Mouse (Mus musculus) urinary bladder, postnatal 14 days (tissue): ENCODE data around the gene Dapk2.

Experiments used
- DNase-seq: peaks from one replicate; pipeline ENCODE4 v3.0.0; 2021; ENCODE audit warnings: low spot score

Dapk2 gene

DNA sequence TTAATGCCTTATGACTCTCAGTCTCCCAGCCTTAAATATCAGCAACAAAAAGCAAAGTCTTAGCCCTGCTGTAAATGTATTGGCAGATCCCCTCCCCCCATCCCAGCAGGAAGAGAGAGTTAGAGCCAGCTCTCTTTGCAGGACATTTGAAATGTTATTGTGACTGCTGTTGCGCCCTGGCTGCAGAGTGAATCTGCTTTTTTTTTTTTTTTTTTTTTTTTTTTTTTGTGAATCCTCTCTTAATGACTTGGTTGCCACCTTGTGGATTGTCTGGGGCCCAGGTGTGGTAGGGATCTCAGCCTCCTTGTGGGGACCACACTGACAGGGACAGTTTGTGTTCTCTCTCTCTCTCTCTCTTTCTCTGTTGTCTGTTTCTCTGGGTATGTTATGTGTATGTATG, 31.0 kb downstream of the Dapk2 start:
- no peak for DNase-seq

DNA sequence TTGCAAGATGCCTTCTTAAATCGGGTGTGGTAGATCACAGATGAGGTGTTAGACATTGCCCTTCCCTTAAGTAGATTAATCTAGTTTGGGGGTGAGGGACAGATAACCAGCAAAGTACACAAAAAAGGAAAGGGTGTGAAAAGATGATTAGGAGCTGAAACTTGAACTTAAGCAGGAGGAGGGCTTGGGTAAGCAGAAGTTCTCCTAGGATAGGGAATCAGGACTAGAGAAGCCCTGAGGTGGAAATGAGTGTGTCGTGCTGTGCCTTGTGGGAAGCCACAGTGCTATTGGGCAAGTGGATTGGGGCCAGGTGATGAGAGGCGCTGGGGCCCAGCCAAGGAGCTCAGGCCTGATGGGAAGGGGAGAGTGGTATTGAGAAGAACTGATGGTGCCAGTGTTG, 36.0 kb downstream of the Dapk2 start:
- no peak for DNase-seq

DNA sequence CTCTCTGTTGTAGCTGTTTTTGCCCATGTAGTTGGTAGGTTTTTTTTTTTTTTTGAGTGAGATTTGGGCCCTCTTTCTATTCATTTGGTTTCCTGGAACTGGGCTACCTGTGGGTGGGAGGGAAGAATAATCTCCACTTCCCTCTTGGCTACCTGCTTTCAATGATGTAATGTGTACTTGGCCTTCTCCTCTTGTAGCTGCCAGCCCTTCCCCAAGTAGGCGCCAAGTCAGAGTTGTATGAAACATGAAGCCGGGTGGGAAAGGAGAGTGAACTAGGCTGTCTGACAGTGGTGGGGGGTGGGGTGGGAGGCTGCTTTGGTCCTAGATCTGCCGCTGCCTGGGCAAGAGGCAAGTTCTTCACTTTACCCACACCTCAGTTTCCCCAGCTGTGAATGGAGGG, 38.5 kb downstream of the Dapk2 start:
- no peak for DNase-seq

DNA sequence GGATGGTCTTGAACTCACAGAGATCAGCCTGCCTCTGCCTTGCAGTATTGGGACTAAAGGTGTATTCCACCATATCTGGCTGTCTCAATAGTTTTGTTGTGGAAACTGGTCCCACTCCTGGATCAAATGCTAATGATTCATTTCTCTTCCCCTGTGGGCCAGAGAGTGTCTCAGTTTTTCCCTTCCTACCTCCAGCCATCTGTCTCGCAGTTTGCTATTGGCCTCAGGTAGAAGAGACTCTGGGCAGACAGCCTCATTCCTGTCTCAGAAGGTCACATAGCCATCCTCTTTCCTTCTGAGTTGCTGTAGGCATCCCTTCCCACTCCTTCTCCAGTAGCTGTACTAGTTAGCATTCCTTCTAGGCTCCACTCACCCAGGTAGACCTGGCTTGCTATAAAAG, 40.5 kb downstream of the Dapk2 start:
- DNase-seq: no peak

DNA sequence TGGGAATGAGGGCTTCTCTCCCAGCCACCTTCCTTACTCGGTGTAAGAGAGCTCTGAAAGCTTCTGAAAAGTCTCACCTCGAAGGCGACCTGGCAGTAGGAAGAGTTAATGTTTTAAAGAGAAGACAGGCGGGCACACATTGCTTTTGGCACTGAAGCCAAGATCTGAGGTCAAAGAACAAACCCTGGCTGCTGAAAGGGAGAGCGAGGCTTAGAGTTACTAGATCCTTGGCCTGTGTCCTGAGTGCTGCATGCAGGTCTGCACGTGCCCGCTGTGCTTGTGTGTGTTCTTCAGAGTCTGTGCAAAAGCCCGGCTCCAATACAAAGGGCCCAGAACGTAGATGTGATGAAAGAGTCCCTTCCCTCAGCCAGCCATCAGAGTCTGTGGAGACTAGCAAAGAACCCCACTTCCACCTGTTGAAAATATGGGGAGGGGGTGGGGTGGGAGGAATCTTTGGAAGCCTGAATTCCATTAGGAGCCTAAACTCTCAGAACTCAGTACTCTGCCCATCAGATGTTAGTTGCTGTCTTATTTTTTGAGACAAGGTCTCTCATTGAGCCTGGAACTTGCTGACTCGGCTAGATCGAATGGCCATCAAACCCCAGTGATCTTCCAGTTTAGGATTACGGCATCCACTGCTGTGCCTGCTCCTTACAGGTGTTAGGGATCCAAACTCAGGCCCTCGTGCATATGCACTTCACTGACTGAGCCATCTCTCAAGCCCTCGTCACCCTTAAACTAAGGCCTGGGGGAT, 41.8 kb downstream of the Dapk2 start:
- DNase-seq: peak; percentile 24

DNA sequence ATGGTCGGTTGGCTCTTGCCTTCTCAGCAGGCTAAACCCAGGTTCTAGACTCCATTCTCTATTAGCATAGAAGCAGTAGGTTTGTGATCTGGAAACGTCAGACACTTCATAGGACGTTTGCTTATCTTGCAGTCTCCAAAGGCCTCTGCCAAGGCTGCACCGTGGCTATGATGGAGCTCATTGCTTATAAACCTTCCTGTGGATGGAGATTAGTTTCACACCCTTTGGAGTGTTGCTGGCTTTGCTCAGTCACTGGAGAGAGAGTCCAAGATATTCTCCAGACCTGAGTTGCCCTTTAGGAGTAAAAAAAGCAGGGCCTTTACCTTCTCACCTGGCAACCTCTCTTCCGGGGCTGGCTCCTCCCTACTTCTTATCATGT, 42.4 kb downstream of the Dapk2 start:
- no peak for DNase-seq

DNA sequence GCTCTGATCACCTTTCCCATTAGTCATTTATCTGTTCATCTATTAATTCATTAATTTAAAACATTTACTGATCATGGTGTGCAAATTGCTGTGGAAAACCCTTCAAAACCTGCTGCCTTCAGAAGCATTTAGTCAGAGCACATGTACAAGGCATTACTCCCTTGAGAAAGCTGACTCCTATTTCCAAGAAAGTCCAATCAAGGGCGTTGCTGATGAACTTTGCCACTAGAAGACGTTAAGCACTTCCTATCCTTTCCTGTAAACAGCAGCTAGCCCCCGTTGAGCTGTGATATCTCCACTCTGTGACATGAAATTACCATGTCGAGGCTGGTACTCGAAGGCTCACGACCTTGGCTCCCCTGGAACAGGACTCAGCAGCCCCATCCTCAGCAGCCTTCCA, 43.6 kb downstream of the Dapk2 start:
- no peak for DNase-seq

DNA sequence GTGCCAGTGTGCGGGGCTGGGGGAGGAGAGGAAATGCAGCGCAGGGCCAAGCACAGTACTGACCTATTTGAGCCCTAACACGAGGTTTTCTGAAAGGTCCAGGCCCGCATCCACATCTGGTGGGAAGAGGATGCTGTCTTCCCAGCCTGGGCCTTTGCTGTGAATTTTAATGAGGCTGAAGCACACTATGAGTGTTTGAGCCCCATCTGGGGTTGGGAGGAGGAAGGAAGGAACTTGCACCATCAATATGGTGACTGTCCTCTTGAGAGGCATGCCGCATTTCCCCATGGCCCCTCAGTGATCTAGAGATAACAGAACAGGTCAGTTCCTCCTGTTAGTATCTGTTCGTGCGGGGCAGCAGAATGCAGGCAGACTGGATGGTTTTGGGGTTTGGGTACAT, 44.4 kb downstream of the Dapk2 start:
- DNase-seq: no peak

DNA sequence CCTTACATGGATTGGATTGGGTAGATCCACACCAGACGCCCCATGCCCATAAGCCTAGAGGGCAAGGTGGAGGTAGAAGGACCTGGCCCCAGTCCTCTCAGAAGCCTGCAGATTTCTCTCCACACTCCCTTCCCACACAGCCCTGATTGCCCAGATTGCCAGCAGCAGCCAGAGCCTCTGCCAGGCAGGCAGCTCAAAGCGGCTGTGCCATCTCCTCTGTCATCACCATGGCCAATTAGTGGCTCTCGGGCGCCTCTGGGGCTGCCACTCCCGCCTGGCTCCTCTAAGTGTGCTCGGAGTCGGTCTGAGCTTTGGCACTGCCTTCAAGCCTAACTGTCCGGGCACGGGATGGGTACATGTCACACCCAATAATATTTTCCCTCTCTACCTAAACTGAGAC, 47.7 kb downstream of the Dapk2 start:
- no peak for DNase-seq

DNA sequence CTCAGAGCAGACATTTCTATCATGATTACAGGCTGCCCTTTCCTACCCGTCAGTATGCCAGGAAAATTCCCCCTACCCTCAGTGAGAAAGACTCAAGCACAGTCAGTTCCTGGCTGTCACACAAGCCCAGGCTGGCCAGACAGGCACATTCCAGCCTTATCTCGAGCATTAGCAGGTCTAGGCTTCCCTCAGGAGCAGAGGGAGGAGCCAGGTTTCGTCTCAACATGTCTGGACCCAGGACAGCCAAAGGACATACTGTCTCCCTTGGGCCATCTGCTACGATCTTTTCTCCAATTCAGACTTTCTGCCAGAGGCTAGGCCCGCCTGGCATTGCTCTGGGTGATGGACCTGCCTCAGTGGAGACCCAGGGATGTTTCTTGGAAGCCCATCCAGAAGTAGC, 48.8 kb downstream of the Dapk2 start:
- DNase-seq: peak; percentile 81

DNA sequence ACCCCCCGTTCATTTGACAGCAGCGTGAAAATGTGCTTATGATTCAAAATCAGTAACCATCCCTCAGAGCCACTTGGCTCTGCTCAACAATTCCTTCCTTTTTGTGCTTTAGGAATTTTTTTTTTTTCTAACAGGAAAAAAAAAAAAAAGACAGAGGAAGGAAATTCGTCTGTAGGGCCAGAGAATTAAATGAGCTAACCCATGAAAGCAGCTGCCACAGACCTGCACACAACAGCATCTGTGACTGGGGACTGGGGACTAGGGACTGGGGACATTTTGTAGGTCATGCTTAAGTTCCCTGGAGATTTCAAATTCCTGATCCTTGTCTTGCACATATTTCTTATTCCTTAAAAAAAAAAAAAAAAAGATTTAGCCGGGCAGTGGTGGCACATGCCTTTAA, 53.4 kb downstream of the Dapk2 start:
- no peak for DNase-seq

DNA sequence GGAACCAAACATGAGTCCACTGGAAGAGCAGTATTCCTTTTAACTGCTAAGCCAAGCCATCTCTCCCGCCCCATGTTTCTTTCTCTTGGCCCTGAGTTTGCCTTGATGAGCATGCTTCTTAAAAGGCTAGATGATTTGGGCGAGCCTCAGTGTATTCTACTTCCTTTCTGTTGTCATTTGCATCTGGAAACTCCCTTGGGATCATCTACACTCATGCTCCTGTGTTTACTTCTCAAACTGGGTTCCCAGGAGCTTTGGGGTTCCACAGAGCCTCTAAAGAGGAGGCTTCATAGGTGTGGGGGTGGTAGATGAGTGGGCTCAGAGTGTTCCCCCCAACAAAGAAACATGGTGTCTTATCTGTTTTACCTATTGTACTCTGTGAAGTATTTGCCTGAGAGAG, 54.1 kb downstream of the Dapk2 start:
- DNase-seq: no peak

DNA sequence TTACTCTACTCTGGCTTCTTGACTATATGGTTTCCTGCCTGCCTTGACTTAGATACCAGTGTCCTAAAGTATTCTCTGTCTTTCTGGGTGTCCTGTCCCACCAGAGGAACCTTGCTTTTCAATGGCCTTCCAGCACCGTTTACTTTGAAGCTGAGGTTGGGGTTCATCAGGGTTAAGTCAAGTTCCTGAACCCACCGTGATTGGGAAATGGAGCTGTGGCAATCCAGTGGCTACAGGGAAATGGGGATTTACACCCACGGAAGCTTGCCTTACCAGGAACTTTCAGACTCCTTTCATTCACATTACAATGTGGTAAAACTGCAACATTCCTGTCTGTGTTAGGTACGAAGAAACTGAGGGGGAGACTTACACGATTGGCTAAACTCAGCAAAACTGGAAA, 54.8 kb downstream of the Dapk2 start:
- no peak for DNase-seq

DNA sequence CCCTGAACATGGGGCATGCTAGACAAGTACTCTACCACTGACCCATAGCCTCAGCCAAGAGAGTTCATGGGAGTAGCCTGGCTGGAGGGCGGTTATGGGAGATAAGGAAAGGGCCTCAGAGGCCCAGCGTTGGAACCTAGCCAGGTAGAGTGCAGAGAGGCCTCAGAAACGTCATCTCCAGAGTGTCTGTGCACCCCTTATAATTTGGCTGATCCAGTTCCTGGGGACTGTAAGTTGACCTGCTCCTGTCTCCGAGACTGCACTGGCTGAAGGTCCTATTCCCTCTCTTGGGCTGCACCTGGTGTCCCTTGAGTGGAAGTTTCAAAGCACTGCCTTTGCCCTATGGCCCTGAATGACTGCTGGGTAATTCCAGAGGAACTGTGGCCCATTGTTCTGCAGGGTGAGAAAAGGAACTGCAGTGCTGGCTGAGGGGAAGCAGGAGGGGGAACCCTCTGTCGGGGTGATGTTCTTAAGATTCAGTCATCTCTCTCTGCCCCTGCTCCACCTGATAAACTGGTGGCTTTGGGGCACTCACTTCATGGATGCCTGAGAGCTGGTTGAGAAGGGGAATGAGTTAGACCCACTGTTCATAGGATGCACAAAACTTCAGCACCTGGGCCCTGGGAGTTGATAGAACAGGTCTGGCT, 55.5 kb downstream of the Dapk2 start:
- peak; percentile 52 for DNase-seq

DNA sequence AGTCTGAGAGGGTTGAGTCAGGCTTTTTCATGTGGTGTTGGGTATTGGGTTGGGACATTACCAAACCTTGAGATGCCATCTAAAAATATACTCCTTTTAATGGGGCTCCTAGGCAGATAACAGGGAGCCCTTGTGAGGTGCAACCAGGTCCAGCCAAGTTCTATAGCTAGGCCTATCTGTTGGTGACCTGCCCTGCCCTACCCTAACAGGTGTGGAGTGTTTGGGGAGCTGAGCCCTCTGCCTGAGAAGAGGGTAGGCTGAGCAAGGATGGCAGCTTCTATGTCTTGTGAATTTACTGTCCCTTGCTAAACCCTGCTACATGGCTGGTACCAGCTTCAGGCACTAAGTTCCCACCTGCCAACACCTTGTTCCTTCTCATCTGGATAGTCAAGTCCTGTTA, 57.5 kb downstream of the Dapk2 start:
- DNase-seq: no peak

DNA sequence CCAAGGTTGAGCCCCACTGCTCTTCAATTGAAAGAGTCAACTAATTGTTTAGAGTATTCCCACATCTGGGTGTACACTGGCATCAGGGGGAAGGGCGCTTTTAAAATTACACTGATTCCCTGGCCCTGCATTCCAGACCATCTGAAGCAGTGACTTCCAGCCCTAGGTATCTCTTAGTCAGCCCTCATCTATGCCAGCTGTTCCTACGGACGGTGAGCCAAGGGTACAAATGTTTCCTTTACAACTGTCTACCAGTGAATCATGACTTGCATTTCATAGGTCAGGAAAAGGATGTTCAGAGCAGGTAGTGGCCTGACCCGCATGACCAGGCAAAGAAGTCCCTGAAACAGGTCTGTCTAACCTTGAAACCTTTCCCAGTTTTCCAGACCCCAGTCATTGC, 59.9 kb downstream of the Dapk2 start:
- DNase-seq: no peak

DNA sequence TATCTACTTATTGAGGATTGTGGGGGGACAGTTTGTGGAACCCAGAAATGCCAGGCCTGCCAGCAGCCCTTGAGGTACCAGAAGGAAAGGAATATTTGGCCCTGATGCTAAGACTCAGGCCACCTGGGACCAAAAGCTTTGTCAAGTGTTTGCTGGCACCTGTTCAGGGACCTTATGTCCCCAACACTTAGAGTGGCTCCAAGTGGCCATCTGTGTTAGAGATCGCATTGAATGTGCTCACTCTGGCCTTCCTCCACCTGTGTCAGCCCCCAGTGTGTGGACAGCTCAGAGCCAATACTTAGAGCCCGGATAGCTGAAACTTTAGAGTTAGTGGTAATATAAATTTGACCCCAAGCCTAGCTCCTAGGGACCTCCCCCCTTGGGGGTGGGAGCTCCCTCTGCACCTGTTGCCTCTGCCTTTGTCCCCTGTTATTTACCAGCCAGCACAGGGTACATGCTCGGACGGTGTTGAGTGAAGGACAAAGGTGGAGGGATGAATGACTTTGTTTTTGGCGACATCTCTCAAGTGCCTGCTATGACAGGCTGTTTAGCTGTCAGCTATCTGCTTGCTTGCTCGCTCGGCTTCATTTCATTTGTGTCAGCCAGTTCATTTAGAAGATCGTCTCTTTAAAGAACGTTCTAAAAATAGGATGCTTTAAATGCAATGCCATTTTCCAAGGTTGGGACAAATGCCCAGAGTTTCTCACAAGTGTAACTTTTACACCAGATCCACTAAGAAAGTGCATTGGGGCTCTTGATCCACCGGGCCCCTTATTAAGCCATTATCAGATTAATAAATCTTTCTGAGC, 61.1 kb downstream of the Dapk2 start:
- DNase-seq: no peak

DNA sequence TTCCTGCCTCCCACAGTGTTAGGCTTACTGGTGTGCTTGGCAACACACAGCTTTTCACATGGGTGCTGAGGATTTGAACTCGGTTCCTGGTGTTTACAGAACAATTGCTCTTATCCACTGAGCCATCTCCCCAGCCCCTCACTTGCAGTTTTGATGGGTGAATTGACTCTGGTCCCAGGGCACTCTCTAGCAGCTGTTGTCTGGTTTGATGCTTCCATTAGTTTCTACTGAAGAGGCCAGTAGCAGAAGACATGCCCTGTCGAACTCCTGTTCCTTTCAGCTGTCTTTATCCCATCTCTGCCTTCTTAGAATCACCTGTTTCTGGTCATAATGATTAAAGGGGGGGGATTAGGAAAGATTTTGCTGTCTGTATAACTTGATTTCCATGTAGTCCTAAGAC, 65.8 kb downstream of the Dapk2 start:
- no peak for DNase-seq

DNA sequence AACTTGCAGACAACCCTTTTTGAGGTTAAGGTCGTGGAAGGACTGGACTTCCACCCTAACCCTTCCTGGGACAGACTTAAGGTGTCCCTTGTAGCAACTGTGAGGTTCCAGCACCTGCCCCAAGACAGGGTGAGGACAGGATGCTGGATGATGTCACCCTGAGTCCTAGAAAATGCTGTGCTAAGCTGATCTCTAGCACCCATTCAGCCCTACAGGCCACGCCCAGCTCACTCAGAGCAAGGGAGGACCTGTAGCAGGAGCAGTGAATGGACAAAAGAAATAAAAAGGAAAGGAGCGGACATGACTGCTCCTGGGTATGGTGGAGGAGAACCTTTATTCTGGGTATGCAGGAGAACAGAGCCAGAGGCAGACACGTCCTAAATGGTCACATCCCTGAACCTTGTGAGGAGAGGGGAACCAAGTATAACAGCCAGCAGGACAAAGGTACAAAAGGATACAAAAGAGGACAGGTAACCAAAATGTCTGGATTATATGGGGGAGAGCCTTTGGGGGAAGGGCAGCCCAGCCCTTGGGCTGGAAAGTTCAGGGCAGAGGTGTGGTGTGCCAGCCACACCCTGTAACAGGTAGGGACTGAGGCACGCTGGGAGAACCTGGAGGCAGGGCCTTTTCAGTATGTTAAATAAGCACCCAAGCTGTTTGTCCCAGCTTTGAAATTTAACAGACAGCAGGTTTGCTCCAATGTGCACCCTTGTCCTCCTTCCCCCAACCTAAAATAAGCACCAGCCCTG, 67.9 kb downstream of the Dapk2 start:
- DNase-seq: no peak

DNA sequence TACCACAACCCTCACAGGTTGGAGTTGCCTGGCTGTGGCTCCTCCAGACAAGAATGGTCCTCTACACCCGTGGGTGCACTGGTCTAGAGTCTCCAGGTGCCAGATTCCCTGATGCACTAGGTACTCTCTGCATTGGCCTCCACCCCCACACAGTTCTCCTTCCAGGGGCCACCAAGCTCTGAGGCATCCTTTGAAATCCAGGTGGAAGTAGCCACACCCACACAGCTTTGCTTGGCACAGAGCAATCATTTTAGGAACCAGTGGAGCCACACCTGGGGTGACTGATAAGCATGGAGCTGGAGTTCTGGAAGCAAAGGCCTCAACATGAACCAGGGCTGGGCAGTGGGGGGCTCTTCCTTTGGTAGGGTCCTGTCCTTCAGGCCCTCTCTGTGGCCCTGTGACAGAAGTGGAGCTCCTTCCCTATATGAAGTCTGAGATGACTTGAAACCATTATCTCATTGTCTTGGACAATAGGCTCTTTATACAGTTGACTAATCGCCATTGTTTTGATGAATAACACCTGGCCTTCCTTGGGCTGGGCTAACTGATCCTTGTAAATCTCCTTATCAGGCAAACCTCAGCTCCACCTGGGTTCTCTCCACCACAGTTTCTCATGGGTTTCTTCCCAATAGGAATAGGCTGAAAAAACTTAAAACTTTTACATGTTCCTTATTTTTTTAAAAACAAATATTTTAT, 70.6 kb downstream of the Dapk2 start:
- no peak for DNase-seq

DNA sequence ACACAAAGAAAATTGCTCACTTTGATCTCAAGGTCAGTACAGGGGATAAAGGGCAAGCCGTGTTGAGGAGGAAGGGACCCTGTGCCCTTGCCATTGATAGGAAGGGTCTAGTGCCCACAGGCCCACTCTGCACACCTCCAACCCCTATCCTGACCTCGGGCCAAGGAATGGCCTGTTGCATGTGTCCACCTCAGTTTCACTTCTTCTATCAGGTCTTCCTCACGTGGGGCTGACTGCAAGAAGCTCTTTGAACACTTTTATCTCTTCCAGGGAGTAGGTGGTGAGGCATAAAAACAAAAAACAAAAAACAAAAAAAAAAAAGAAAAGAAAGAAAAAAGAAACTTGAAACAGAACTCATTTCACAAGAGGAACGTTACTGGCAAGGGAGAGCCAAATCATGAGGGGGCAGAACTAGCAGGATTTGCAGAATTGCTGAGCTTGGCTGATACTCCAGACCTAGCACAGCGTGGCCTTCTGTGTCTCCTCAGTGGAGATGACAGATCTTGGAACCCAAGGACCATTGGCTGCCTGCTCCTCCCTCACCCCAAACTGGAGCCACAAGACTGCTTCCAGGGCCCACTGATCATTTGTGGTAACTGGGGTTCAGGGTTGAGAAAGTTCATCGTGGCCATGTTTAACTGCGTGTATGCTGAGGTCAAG, 73.9 kb downstream of the Dapk2 start:
- DNase-seq: peak; percentile 51
